Mouse (Mus musculus) spleen, embryonic (tissue): ENCODE results near the gene Akt3.

ENCODE experiments used
- CTCF ChIA-PET: fragments of 350-600 bp; sonication (Branson Sonifier 250); formaldehyde crosslinking; loops from one replicate; lab custom pipeline; 2022; lab: Charles Lee

Gene Akt3

DNA sequence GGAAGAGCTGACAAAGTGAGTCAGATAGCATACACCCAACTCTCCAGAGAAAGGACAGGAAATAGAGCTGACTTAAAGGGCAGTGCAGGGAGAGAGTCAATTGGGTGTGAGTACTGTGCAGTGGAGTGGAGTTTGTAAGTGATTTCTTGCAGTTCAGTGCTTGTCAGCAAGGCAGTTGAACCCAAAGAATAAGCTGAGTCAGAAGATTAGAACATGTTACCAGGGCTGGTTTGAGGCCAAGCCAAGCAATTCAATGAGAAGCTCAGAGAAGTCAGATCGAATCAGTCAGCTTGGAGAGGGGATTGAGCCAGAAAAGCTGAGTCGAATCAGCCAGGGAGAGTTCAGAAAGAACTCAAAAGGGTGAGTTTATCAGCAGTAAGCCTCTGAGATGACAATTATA is 196.2 kb downstream of the Akt3 start:
- CTCF ChIA-PET = no interaction called here

- CTCF ChIA-PET = no interaction called here
These were observed 203.1 kb downstream of the Akt3 start for GRCm38 (mm10) chr1:177054891-177055290.

DNA sequence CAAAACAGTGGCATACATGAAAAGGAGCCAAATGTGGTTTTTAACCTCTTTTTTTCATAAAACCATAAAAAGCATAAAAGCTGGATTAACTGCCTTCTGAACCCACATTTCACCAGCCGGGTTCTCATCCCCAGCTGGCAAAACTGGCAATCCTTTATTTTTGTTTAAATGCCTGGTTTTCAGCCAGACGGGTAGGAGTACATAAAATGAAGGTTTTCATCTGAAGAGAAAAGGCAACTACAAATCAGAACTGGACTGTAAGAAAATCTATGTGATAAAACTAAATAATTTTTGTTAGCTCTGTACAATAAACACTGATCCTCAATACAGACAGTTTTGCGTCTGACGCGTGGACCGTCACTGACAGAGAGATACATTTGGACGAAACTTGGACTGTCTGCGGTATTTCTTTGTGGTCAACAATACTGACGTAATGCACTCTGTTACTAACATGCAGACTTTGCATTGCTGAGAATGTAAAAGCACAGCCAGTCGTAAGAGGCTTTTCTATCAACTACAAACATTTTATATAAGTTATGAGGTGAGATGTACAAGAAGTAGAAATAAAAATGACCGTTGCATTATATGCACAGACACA is 206.5 kb downstream of the Akt3 start:
- CTCF ChIA-PET = no interaction called here

DNA sequence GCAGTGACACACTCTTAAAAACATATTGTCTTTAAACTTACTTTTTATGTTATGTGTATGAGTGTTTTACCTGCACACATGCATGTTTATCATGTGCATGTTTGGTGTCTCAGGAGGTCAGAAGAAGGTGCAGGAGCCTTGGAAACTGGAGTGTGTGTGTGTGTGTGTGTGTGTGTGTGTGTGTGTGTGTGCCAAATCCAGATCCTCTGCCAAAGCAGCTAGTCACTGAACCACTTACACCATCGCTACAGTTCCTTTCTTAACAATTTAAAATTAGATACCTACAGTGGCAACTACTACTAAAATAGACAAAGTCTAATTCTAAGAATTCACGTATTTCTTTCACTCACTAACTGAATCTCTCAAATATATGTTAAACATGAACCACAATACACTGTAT is 209.2 kb downstream of the Akt3 start:
- CTCF ChIA-PET = no interaction called here

DNA sequence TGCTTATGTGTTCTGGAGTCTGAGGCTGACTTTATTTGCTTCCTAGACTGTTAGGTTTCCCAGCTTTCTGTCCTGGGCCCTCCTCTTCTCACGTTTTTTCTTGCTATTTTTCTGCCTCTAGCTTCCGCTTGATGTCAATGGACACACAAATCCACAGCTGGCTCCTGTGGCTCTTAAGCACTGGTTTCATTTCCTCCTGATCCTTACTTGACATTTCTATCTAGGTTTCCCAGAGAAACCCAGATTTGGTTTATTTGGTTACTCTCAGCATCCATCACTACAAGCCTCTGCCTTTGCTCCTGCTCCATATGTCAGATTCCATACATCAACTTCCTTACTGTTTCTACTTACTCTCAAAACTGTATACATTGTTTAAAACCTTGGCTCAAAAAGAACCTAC is 211.0 kb downstream of the Akt3 start:
- CTCF ChIA-PET = interaction anchor here (0.6 kb wide), 1 partner anchor 86 kb away, joined by 3 read pairs; no protein-coding TSS in a partner anchor

GRCm38 (mm10) chr1:177045885-177046284 is 212.1 kb downstream of the Akt3 start:
- CTCF ChIA-PET = interaction anchor here (0.6 kb wide), 2 partner anchors 27 to 203 kb away, joined by 4 to 6 read pairs; no protein-coding TSS in a partner anchor

GRCm38 (mm10) chr1:177040058-177040457 is 217.9 kb downstream of the Akt3 start:
- CTCF ChIA-PET = no interaction called here

- CTCF ChIA-PET = no interaction called here
These were observed 218.8 kb downstream of the Akt3 start for GRCm38 (mm10) chr1:177039093-177039674.

DNA sequence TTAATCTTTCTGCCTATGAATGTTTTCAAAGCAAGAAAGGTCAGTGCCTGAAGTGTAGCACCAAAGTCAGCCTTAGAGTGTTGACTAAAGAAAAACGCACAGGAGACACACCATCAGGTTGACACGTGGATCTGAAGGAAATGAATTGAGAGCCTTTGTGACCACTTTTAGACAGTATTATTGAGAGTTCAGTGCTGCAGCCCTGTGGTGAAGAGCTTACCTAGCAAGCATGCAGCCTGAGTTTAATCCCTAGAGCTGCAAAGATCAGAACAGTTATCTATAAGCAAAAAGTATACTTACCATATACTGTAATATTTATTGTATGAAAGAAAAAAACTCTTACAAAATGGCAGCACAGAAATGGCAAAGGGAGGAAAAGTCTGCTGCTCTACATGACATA is 219.6 kb downstream of the Akt3 start:
- CTCF ChIA-PET = no interaction called here

DNA sequence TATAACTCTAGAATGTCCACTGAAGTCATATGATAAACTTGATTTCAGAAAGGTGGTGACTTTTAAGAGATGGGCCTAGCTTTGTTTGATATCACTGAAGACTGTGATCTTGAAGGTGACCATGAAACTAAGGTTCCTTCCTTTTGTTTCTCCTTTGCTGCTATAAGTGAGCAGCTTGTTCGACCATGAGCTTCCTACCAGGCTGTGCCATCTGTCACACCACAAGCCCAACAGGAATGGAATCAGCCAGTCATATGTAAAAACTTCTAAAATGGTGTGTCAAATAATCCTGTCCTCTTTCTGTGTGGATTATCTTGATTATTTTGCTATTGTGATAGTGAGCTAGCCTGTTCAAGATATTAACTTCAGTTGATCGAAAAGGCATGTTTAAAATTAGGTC is 222.5 kb downstream of the Akt3 start:
- CTCF ChIA-PET = no interaction called here

DNA sequence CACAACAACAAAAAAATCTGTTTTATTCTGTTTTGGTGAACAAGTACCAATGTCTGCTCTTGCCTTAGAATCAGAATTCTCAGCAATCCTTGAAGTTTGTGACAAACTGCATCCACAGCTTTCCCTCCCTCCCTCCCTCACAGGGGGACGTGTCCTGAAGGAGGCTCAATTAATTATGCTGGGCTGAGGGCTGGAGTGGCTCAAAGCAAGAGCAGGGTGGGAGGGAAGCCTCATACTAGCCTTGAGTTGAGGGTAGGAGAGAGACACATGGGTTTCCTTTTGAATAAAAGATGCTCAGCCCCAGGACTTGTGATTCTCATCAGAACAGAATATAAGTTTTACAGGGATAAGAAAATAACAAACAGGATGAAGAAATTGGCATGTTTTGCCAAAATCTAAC is 225.8 kb downstream of the Akt3 start:
- CTCF ChIA-PET = interaction anchor here (0.6 kb wide), 1 partner anchor 1390 kb away, joined by 3 read pairs; no protein-coding TSS in a partner anchor

- CTCF ChIA-PET = no interaction called here
These were observed 226.8 kb downstream of the Akt3 start for GRCm38 (mm10) chr1:177031196-177031595.

- CTCF ChIA-PET = no interaction called here
These were observed 227.3 kb downstream of the Akt3 start for GRCm38 (mm10) chr1:177030669-177031068.

- CTCF ChIA-PET = no interaction called here
These were observed 229.0 kb downstream of the Akt3 start for GRCm38 (mm10) chr1:177029032-177029431.

GRCm38 (mm10) chr1:177027706-177028105 is 230.3 kb downstream of the Akt3 start:
- CTCF ChIA-PET = no interaction called here

DNA sequence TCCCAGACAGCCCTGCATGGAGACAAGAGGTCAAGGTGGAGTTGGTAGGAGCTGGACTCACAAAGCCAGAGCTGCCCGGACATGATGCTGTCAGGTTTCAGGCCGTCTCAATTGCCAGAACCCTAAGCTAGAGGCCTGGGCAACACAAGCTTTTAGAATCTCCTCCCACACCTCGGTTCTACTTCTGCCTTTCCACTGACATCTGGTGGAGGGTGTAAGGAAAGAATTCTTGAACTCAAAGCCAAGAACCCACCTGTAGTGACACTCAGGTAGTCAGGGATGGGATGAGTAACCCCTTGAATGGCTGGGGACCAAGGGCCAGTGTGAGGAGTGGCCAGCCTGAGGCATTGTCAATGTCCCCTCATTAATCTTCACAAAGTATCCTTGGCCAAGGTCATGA is 235.3 kb downstream of the Akt3 start:
- CTCF ChIA-PET = no interaction called here

DNA sequence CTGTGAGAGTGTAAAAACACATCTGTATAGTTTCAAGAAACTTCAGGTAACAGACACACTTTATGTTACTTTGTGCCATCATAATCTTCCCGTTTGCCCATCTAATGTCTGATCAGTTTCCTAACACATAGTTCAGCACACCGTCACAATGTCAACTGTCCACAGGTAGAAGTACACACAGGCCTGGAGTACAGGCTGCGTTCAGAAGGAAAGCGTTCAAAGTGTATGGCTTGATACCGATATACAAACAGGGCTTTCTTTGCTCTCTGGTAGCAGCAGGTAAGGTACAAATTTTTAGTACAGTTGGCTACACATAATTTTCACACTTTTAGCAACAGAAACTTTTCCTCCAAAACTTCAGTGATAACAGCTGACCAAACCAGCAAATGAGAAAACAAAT is 238.3 kb downstream of the Akt3 start:
- CTCF ChIA-PET = no interaction called here

DNA sequence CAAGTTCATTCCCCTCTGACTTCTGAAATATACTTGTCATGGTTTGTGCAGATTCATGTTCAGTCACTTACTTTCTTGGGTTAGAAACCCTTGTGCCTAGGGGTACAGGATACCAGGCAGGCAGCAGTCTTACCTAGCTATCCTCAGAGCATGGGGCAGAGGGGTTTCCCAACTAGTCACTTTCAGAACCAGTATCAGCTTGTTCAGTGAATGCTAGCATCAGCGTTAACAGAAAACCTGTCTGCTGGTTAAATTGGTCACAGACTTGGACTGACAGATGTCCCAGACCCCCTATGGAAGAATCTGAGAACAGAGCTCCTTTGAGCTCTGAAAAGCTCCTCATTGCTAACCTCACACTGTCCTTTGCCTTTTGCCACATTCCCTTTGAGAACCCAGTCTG is 239.3 kb downstream of the Akt3 start:
- CTCF ChIA-PET = no interaction called here

- CTCF ChIA-PET = interaction anchor here (0.6 kb wide), 1 partner anchor 23 kb away, joined by 10 read pairs; no protein-coding TSS in a partner anchor
These were observed 241.3 kb downstream of the Akt3 start for GRCm38 (mm10) chr1:177016729-177017128.

DNA sequence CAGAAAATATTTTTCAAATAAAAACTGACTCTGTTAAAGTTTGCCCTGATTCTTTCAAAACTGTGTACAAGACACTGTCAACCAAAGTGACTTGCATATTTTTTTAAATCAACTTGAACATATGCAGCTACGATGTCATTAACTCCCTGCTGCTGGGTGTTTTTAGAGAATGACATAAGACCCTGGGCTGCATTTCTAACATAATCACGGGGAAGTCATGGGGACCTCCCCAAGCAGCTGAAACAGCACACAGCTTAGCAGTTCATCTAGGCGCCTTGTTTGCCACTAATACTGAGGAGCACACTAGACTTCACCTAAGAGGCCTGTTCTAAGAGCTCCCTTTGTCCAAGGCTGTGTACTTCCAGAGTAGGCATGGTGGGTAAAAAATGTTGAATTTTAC is 242.1 kb downstream of the Akt3 start:
- CTCF ChIA-PET = no interaction called here

DNA sequence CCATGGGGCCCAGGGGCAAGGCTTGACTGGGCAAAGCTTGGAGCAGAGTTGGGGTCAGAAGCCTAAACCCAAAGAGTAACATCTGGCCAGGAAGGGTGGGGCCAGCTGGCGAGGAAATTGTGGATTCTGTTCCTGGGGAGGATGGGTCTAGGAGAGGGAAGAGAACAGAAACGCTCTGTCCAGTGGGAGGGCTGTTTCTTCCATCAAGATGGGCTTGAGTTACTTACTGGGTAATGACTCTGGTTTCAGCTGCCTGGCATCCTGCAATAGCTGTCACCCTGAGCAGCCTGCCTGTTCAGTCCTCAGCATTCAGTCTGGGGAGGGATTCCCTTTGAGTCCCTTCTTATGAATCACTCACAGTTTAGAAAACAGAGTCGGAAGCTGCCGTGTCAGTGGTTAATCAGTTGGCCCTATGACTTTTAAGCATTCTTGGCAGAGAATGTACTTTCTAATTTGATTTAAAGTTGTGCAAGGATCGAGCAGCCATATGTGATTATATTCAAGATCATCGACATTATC is 243.0 kb downstream of the Akt3 start:
- CTCF ChIA-PET = no interaction called here

DNA sequence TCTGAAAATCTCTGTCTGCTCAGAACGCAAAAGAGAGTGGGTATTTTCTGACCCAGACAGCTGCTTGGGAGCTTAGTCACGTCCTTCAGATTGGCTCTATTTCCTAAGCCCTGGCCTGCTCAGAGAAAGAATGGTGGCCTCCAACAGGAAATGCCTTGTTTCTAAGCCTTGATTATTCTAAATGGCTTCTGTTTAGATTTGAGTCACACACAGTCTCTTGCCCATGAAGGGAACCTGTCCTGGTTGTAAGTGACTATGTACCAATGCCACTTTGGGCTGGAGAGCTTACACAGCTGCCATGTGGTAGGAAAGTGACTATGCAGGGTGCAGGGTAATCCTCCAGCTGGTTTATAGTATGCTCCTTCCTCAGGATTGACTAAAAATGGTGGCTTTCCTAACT is 243.7 kb downstream of the Akt3 start:
- CTCF ChIA-PET = no interaction called here

DNA sequence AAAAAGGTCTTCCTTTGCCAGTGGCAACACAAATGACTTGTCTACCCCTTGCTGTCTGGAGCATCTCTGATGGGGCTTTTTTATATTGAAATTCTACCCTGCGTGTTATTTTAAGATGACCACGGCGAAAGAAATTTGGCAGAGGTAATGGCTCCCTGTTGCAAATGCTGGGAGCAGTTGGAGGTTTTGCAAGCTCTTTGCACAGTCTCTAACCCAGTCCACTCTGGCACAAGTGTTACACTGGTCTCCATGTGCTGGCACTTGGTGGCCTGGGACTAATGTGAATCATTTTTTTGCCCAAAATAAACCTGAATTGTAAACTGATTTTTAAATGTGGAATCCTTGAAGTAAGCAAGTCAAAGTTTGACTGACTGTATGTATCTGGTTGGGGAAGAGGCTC is 244.2 kb downstream of the Akt3 start:
- CTCF ChIA-PET = no interaction called here
